Mouse (Mus musculus): ENCODE measurements around the gene Lclat1.

GRCm38 (mm10) chr17:73118702-73119101, 10.9 kb downstream of the Lclat1 start:
- TF ChIP-seq CTCF (IDR thresholded peaks at IDR 0.05; ENCODE audit: control insufficient read depth, insufficient read depth, low read length) (no peak), POLR2A (IDR thresholded peaks at IDR 0.05; ENCODE audit: borderline replicate concordance, control insufficient read depth, low read depth, low read length) (no peak)

Measured in bone marrow, adult 2 months (tissue).